Mouse (Mus musculus) left cerebral cortex, adult 6 months (tissue): ENCODE results near the gene Olfr97. TPM values are rescaled to one million over a fixed set of nuclear protein-coding genes. Genes with fewer than 3 reads are reported as not detected.

Source experiments
- long read RNA-seq, 2 experiments: library from polyadenylated mRNA; unstranded; transcript quantifications; one replicate each; pipeline ENCODE4 v2.0.0; 2019 to 2020
- polyA plus RNA-seq: library from polyadenylated mRNA; unstranded; fragments of <200 nt; fragmentation: Nextera tagmentation; gene quantifications from 2 replicates; pipeline ENCODE4 v1.2.3, GENCODE M21; 2021

The Olfr97 gene
- polyA plus RNA-seq = not detected in 2 replicates
- long read RNA-seq, experiment 1 = 0 reads
- long read RNA-seq, experiment 2 = 0 reads

DNA sequence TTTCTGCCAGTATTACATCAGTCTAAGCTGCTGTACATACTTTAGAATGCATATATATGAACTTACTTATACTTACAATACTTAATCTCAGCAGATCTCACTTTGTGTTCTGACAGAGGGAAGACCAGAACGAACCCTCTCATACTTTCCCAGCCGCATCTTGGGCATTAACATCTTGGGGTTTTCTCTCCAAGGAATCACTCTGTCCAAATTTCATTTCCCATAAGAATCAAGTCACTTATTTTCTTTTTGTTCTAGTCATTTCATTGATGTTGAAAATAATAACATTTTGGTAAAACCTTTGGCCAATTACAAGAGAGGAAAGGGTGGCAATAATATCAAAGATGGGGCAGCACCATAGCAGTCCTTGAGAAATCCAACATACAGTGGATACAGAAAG, at the start of gene Olfr97:
Gene Olfr97 (minus strand): TSS at position 101 of the 400 bp plus-strand sequence.

DNA sequence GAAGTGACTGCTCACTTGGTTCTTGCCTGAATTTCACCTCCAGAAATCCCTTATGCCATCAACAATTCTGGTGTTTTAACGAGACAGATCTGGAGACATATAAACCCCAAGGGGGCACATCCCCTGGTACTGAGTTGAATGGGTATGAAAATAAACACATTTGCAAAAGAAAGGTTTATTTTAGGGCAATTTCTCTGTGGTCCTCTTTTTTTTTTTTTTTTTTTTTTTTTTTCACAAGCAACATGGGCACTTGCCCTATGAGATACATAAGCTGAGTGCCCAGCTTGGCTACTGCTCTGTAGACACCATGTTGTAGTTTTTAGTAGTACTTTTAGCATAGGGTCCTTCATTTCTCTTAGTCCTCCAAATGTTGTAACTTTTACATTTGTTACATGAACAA, 46.2 kb upstream of the Olfr97 start, which contains the start of gene Olfr99:
Gene Olfr99 (minus strand): TSS at position 101 of the 400 bp plus-strand sequence.

DNA sequence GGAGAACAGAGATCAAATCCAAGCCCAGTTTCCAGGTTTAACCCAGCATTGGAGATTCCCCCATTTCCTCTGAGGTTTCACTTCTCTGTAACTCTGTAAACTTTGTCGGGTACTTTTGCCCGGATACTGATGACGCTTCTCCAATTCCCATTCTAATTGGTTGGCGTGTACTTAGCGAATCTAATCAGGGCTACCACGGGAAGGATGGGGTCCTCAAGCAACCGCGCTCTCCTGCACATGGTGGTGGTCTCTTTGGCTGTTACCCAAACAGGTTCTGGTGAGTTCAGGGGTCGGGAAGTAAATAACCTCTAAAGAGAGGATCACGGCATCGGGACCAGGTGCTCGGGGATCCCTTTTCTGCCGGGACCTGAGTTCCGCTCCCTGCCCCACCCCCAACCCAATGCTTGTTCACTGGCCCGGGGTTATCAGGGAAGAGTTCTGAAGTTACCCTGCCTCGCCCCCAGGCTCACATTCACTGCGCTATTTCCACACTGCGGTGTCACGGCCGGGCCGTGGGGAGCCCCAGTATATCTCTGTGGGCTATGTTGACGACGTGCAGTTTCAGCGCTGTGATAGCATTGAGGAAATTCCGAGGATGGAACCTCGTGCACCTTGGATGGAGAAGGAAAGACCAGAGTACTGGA, 33.0 kb upstream of the Olfr97 start, which contains the start of gene H2-M3:
Gene H2-M3 (plus strand): TSS at position 163 of the 644 bp plus-strand sequence.

DNA sequence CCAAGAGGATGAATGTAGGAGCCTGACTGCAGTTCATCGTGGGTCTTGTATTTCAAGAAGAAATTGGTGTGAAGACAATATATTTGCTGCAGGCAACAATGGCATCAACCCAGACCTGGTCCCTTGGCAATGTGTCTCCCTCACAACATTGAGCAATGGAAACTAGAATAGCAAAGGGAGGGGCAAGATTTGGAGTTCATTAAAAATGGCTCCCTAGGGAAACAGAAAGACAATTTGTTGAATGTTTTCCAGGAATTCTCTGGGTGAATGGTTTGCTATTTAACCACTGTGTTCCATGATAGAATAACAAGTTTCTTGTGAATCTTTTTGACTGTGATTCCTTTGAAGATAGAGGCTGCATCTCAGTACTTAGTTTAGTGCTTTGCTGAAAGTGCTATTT, 26.5 kb upstream of the Olfr97 start, which contains the start of gene Olfr98:
Gene Olfr98 (minus strand): TSS at position 124 of the 400 bp plus-strand sequence.

DNA sequence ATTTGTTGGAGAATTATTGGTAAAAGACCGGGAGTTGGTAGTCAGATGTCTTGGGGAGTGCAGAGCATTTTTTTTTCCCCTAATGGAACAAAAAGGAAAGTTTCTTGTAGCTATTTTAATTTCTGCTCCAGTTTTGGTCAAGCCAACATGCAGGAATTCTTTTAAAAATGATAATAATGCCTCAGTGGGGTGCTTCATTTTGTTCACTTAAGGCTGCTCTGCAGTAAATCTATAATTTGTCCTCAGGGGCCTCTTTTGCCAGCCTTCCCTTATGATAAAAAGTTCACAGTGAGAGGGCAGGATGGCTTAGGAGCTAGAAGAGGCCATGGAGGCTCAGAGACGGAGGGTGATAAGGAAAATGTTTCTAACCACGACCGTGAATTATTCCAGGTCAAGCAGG, 17.3 kb downstream of the Olfr97 start, which contains the start of gene Olfr96:
Gene Olfr96 (plus strand): TSS at position 301 of the 400 bp plus-strand sequence.

DNA sequence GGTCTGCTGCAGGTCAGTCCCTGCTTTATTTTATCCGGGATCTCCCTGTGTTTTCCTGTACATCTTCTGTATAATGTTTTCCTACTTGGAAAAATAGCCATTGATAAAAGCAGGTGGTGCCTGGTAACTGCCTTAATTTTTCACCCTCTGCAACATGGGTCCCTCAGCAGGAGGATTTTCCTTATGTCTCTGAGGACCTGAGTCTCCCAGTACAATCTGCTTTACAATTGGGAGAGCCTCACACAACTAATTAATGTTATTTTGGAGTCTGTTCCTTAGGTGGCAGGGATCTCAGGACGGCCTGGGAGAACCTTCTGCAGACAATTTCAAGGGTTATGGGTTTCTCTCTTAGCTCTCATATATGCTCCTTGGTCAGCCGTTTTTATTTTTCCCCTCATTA, 24.1 kb downstream of the Olfr97 start, which contains the start of gene Olfr95:
Gene Olfr95 (minus strand): TSS at position 101 of the 400 bp plus-strand sequence.

DNA sequence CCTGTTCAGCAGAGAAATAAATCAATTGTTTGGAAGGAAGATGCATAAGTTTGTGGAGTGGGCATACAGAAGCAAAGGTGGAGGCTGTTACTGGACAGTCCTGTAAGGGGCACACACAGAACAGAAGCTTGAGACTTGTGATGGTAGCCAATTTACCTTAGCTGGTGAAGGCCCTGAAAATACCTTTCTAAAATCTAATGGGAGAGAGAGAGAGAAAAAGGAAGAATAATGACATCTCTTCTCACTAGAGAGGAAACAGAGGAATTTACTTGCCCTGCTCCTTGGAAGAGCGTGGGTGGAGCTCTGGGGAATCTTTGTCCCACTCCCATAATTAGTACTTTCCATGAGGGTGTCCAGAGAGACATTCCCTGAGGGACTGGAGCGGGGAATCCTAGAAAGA, 36.2 kb downstream of the Olfr97 start, which contains the start of gene Olfr94:
Gene Olfr94 (minus strand): TSS at position 101 of the 400 bp plus-strand sequence.

DNA sequence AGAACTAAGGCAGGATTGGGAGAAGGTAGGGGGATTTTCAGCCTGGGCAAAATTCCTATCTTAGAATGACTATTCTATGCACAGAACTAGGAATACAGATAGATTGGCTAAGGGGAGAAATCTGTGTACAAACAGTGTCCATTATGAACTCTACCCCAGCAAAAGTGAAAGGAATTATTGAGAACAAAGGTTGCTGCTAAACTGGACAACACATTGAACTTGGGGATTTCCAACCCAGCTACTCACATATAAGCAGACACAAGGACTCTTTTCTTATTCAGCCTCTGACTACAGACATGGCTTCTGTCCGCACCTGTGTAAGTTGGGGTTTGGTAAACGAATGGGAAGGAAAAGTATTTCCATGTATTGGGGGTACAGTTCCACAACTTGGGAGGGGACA, 43.5 kb downstream of the Olfr97 start, which contains the start of gene Ubd:
Gene Ubd (plus strand): TSS at position 237 of the 400 bp plus-strand sequence.

Other genes starting within 250 kb of the Olfr97 start
- gene H2-M5, start 247.8 kb downstream of the Olfr97 start, polyA plus RNA-seq = 0.13 and 0.44 TPM in 2 replicates
- 1.6 and 1.9 TPM in 2 replicates for gene Zfp57, start 236.2 kb downstream of the Olfr97 start, polyA plus RNA-seq
- gene Mog, start 213.9 kb downstream of the Olfr97 start, polyA plus RNA-seq = 88.6 and 118 TPM in 2 replicates
- 57.4 and 138 TPM in 2 replicates for gene Gabbr1, start 191.4 kb downstream of the Olfr97 start, polyA plus RNA-seq
- gene Olfr90, start 148.8 kb downstream of the Olfr97 start, polyA plus RNA-seq = not detected in 2 replicates
- not detected in 2 replicates for gene Olfr91, start 139.1 kb downstream of the Olfr97 start, polyA plus RNA-seq
- gene Olfr92, start 117.2 kb downstream of the Olfr97 start, polyA plus RNA-seq = not detected in 2 replicates
- gene Olfr93, start 75.8 kb downstream of the Olfr97 start, polyA plus RNA-seq = not detected in 2 replicates
- not detected in 2 replicates for gene Ubd, start 43.4 kb downstream of the Olfr97 start, polyA plus RNA-seq
- gene Olfr94, start 36.3 kb downstream of the Olfr97 start, polyA plus RNA-seq = not detected in 2 replicates
- not detected in 2 replicates for gene Olfr95, start 24.2 kb downstream of the Olfr97 start, polyA plus RNA-seq
- gene Olfr96, start 17.2 kb downstream of the Olfr97 start, polyA plus RNA-seq = not detected in 2 replicates
- gene Olfr98, start 26.4 kb upstream of the Olfr97 start, polyA plus RNA-seq = not detected in 2 replicates
- gene H2-M3, start 32.9 kb upstream of the Olfr97 start, polyA plus RNA-seq = 4.9 and 5.0 TPM in 2 replicates
- gene Olfr99, start 46.1 kb upstream of the Olfr97 start, polyA plus RNA-seq = not detected in 2 replicates
- gene Olfr101, start 67.0 kb upstream of the Olfr97 start, polyA plus RNA-seq = not detected in 2 replicates
- not detected in 2 replicates for gene Olfr102, start 79.7 kb upstream of the Olfr97 start, polyA plus RNA-seq
- gene Olfr103, start 102.4 kb upstream of the Olfr97 start, polyA plus RNA-seq = not detected in 2 replicates
- gene Olfr104-ps, start 122.3 kb upstream of the Olfr97 start, polyA plus RNA-seq = not detected in 2 replicates
- gene Olfr105-ps, start 141.7 kb upstream of the Olfr97 start, polyA plus RNA-seq = not detected in 2 replicates
- not detected in 2 replicates for gene Olfr106-ps, start 153.1 kb upstream of the Olfr97 start, polyA plus RNA-seq
- not detected in 2 replicates for gene Olfr107, start 161.9 kb upstream of the Olfr97 start, polyA plus RNA-seq
- not detected in 2 replicates for gene Olfr108, start 208.2 kb upstream of the Olfr97 start, polyA plus RNA-seq
- gene Olfr109, start 221.6 kb upstream of the Olfr97 start, polyA plus RNA-seq = not detected in 2 replicates
- gene H2-M2, start 246.2 kb upstream of the Olfr97 start, polyA plus RNA-seq = not detected in 2 replicates